Mouse (Mus musculus) monocyte, adult 59 days (primary cell): ENCODE results near the gene Tsga8. TPM values are rescaled to one million over a fixed set of nuclear protein-coding genes. Genes with fewer than 3 reads are reported as not detected.

Source experiments
- total RNA-seq, 2 experiments: library from RNA; stranded (reverse); gene quantifications; one replicate each; pipeline ENCODE4 v1.2.4; 2023

The Tsga8 gene
- total RNA-seq, result not detected

DNA sequence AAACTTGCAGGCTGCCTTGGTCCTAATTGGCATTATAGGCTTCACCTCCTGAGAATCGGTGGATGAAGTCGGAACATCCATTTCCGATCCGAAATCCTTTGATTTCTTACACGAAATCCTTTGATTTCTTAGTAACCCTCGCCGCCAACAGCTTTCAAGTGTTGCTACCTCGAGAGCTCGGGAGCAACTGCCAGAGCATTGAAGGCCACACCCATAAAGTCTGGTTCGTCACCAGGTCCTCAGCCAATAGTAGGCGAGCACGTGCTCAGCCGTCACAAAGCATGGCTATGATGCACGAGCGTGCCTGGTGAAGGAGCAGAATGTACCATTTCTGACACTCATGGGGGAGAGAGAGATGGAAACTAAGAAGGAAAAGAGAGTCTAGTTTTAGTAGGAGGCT, at the start of gene Tsga8:
TSS of gene Tsga8 (minus strand) at position 327 of the 400 bp plus-strand sequence.

